Mouse (Mus musculus) liver, embryonic 13.5 days (tissue): ENCODE measurements around the gene Eid1. TPM values are rescaled to one million over a fixed set of nuclear protein-coding genes. Genes with fewer than 3 reads are reported as not detected.

Experiments
- ATAC-seq: fragments of 200-750 bp; cut with Nextera tagmentation; 2 replicates; pipeline ENCODE4 v1.8.0; 2017; ENCODE audit warnings: low read depth, mild to moderate bottlenecking, moderate number of reproducible peaks, moderate library complexity
- DNase-seq: peaks from one replicate; pipeline ENCODE4 v3.0.0; 2022
- H3K27ac ChIP-seq: fragments of 300-500 bp; sonication (generic); 2 replicates; pipeline ENCODE4 v1.5.1; 2015; ENCODE audit warnings: moderate library complexity, mild to moderate bottlenecking, inconsistent platforms
- H3K27me3 ChIP-seq: fragments of 300-500 bp; sonication (generic); 2 replicates; pipeline ENCODE4 v1.6.1; 2015; ENCODE audit warnings: mild to moderate bottlenecking, inconsistent platforms
- H3K36me3 ChIP-seq: fragments of 300-500 bp; sonication (generic); 2 replicates; pipeline ENCODE4 v1.6.1; 2015; ENCODE audit warnings: mild to moderate bottlenecking, inconsistent platforms
- H3K4me1 ChIP-seq: fragments of 300-500 bp; sonication (generic); replicated peaks from 2 replicates; pipeline ENCODE4 v1.6.1; 2015; ENCODE audit warnings: inconsistent platforms
- H3K4me2 ChIP-seq: fragments of 300-500 bp; sonication (generic); 2 replicates; pipeline ENCODE4 v1.6.1; 2015; ENCODE audit warnings: inconsistent platforms, mild to moderate bottlenecking, moderate library complexity
- H3K4me3 ChIP-seq: fragments of 300-500 bp; sonication (generic); replicated peaks from 2 replicates; pipeline ENCODE4 v1.5.1; 2015; ENCODE audit warnings: mild to moderate bottlenecking, inconsistent platforms
- H3K9ac ChIP-seq: fragments of 300-500 bp; sonication (generic); 2 replicates; pipeline ENCODE4 v1.6.1; 2015; ENCODE audit warnings: mild to moderate bottlenecking, inconsistent platforms
- H3K9me3 ChIP-seq: fragments of 300-500 bp; sonication (generic); replicated peaks from 2 replicates; pipeline ENCODE4 v1.6.1; 2016; ENCODE audit warnings: inconsistent platforms
- WGBS: fragments of 180-500 bp; shearing (Covaris S2); methylation state at CpG from one replicate; pipeline ENCODE4 v1.1.7; 2015; ENCODE audit not compliant: insufficient replicate concordance; 5-methylcytosine and 5-hydroxymethylcytosine counted together
- polyA plus RNA-seq: library from polyadenylated mRNA; unstranded; fragments of >200 nt; fragmentation: Nextera tagmentation; extraction: Ambion mirVana; gene quantifications from 2 replicates; pipeline ENCODE4 v1.2.1, GENCODE M21; 2015

Eid1 gene
- polyA plus RNA-seq, 1 experiment from 2014 or later, result 36.8 TPM

DNA sequence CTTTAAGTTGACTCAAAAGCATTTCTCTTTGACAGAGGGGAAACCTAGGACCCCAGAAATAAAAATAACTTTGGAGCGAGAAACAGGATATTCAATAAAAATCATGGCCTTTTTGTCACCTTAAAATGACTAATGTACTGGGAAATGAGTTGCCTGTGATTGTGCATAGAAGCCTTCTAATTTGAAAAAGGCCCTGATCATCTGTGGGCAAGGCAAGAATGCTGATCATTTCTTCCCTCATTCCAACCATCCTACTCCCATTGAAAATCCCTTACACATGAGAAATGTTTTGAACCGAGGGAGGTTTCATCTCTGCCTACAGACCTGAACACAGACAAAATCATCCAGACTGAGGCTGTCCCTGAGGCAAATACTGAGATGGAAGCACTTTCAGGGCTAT, 30.0 kb downstream of the Eid1 start:
- Histone ChIP-seq H3K4me2 (no peak overlapping the region), H3K27ac (no peak overlapping the region), H3K4me1 (no peaks in the 10 kb centered on the region), H3K27me3 (no peaks in the 10 kb centered on the region), H3K4me3 (no peak overlapping the region), H3K36me3 (no peaks in the 10 kb centered on the region), H3K9ac (no peak overlapping the region), H3K9me3 (no peaks in the 10 kb centered on the region)
- DNase-seq (no peak), ATAC-seq (no peak)
- WGBS, result 65% methylated on average over 2 of the region's 2 CpGs

DNA sequence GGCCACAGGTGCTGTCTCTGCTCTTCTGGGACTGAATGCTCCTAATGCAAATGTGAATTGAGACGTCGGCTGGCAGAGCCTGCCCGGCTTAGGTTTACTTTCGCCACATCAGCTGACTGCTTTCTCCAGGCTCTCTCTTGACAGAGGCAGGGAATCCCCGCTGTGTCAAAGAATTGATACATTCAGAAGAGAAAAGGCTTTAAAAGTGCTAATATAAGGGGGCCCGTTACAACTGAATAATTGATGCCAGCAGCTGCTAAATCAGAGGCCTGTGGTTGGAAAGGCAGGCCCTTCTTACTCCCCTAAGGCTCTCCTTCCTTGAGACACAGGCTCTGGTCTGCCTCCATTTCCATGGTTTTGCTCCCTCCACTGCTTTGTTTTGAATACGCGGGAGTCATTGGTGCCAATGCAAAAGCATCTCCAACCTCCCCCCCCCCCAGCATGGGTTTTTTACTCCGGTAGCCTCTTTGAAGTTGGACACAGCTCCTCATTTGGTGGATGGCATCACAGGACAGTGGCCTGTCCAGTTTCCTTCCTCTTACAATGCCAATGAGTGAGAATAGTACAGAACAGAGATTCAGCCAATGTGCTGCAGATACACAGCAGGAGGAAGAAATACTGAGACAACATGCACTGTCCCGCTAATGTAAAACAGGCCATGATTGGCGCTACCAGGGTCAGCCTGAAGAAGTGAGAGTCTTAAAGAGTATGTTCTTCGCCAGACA, 32.2 kb downstream of the Eid1 start:
- Histone ChIP-seq H3K4me1 (no peaks in the 10 kb centered on the region), H3K27ac (no peak overlapping the region), H3K4me3 (no peak overlapping the region), H3K4me2 (no peak overlapping the region), H3K9me3 (no peaks in the 10 kb centered on the region), H3K27me3 (no peaks in the 10 kb centered on the region), H3K36me3 (no peaks in the 10 kb centered on the region), H3K9ac (no peak overlapping the region)
- DNase-seq (no peak), ATAC-seq (no peak)
- 63% methylated on average over 12 of the region's 12 CpGs for WGBS

DNA sequence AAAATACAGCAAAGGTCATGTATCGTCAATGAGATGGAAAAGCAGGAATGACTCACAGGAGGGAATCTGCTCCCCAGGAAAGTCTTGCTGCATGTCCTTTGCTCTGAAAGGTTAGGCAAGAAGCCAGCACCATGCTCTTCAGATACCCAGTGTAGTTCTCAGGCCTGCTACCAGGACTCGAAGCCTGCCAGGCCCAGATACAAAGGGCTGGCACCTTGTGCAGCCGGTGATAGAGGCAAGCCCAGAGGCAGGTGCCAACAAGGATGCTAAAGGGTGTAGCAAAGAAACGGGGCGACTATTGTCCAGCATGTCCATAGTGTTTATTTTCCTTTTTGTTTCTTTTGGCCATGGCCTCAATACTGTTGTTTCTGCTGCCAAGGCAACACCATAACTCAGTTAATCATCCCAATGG, 33.6 kb downstream of the Eid1 start:
- no peak for ATAC-seq
- Histone ChIP-seq H3K36me3 (no peaks in the 10 kb centered on the region), H3K9ac (no peak overlapping the region), H3K27ac (no peak overlapping the region), H3K27me3 (no peaks in the 10 kb centered on the region), H3K4me3 (no peak overlapping the region), H3K4me1 (no peaks in the 10 kb centered on the region), H3K4me2 (no peak overlapping the region), H3K9me3 (no peaks in the 10 kb centered on the region)
- no peak for DNase-seq
- WGBS, result 66% methylated on average over 5 of the region's 5 CpGs

DNA sequence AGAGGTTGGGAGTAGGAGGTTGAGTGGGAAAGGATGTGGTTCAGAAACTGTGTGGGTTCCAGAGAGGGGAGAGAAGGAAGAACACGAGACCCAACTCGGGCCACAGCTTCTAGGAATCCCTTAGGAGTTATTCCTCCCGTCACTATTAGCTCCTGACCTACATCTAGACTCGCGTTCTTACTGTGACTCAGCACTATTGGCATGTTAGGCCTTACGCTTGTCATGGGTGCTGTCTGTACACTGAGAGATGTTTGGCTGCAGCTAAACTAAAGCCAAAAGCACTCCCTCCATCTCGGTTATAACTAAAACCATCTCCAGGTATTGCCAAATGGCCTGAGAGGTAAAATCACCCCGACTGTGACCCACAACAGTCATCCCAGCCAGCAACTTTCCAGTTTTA, 43.7 kb downstream of the Eid1 start:
- 53% methylated on average over 8 of the region's 8 CpGs for WGBS
- Histone ChIP-seq H3K27ac (no peak overlapping the region), H3K9ac (no peak overlapping the region)

DNA sequence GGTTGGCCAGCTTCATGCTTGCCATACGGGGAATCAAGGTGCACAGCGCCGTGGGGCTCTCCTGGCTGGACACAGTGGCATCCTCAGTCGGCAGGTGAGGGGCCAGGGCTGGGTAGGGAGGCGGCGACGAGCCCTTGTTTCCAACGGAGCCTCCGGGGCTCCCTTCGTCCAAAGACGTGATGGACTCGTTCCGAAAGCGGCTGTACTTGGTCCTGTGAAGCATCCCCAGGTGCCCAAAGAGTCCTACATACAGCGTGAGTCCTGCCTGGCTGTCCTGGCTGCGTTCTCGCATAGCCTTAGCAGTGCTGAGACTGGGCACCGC, 50.2 kb downstream of the Eid1 start:
- no peak for DNase-seq
- H3K4me2 ChIP-seq, result peak overlapping the region; percentile 68
- H3K27ac ChIP-seq, result no peak overlapping the region
- no peaks in the 10 kb centered on the region for H3K36me3 ChIP-seq
- 5% methylated on average over 18 of the region's 18 CpGs for WGBS
- H3K9ac ChIP-seq, result no peak overlapping the region; the same call in 1 of the 2 replicates
- H3K4me1 ChIP-seq, result peaks cover 13% of the 10 kb centered on the region
- peaks cover 86% of the 10 kb centered on the region for H3K27me3 ChIP-seq
- 0 out of 2 replicates have a peak, but pooled peaks have one; percentile 31 for ATAC-seq
- H3K9me3 ChIP-seq, result no peaks in the 10 kb centered on the region
- H3K4me3 ChIP-seq, result peak overlapping the region; percentile 45

More for the DNA sequence above, 43.7 kb downstream of the Eid1 start:
- Histone ChIP-seq H3K4me2 (no peak overlapping the region), H3K9me3 (no peaks in the 10 kb centered on the region), H3K36me3 (no peaks in the 10 kb centered on the region), H3K4me1 (no peaks in the 10 kb centered on the region), H3K4me3 (no peak overlapping the region), H3K27me3 (peaks cover 26% of the 10 kb centered on the region)
- ATAC-seq (no peak), DNase-seq (no peak)

DNA sequence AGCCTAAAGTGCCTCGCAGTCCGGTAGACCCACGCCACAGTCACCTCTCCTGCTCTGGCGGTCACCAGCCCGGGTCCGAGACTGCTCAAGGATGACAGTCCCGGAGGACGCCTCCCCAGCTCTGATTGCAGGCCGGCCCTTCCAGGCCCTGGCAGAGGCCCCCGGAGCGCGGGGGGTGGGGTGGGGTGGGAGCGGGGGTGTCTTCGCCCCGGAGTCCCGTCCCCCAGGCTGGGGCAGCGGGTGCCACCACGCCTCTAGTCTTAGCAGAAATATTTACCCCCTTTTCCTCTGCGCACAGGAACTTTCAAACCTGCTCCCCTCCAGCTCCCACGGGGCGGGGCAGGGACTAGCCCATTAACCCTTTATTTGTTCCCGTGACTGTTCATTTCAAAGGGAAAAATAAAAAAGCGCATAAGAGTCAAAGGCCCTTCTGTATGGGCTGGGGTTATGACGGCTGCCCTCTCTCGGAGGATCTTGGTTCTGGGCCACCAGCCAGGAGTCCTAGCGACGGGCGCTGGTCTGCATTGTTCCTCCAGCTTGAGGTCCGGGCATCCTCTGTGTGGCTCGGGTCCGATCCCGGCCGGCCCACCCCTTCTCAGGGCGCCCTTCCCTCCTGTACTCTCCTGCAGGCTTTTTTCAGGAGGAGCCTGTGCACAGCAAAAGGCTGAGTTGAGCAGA, 50.7 kb downstream of the Eid1 start:
- peaks cover 91% of the 10 kb centered on the region for H3K27me3 ChIP-seq
- no peak overlapping the region; the same call in 1 of the 2 replicates for H3K9ac ChIP-seq
- WGBS, result under 1% methylated on average over 33 of the region's 34 CpGs

DNA sequence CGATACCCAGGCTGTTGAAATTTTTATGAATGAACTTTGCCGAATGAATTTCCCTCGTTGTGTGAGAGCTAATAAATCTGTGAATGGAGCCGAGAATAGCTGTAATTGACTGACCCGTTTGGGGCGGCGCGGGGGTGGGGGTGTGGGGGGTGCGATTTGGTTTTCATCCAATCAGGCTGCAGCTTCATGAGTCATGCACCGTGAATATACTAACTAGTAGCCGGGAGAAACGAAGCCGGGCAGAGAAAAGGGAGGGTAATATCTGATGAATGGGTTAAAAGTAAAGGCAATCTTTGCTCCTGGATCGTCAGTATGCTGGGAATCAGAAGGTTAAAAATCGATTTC, 51.2 kb downstream of the Eid1 start, which contains the start of gene Shc4:
TSS of gene Shc4 (minus strand) at position 63 of the 345 bp plus-strand sequence.
- H3K4me1 ChIP-seq, result peaks cover 13% of the 10 kb centered on the region
- H3K27ac ChIP-seq, result no peak within 1 kb of the TSS
- peak within 1 kb of the TSS; percentile 68 for H3K4me2 ChIP-seq
- DNase-seq (no peak), ATAC-seq (0 out of 2 replicates have a peak, but pooled peaks have one; percentile 29)
- under 1% methylated on average over 15 of the region's 15 CpGs for WGBS
- peaks cover 91% of the 10 kb centered on the region for H3K27me3 ChIP-seq
- H3K4me3 ChIP-seq, result peak within 1 kb of the TSS; percentile 45
- no peak within 1 kb of the TSS; the same call in 1 of the 2 replicates for H3K9ac ChIP-seq
- H3K36me3 ChIP-seq, result no peaks in the 10 kb centered on the region
- H3K9me3 ChIP-seq, result no peaks in the 10 kb centered on the region

More for the DNA sequence above, 50.7 kb downstream of the Eid1 start:
- Histone ChIP-seq H3K9me3 (no peaks in the 10 kb centered on the region), H3K4me3 (peak overlapping the region; percentile 45), H3K27ac (no peak overlapping the region), H3K4me2 (peak overlapping the region; percentile 68), H3K36me3 (no peaks in the 10 kb centered on the region), H3K4me1 (peaks cover 13% of the 10 kb centered on the region)
- no peak for DNase-seq
- peak; percentile 56; the same call in 1 of the 2 replicates for ATAC-seq

Other genes starting within 250 kb of the Eid1 start
- not detected in 2 replicates for gene Gm9913, start 168.0 kb upstream of the Eid1 start, polyA plus RNA-seq
- 1.2 TPM in 2 replicates for gene Fbn1, start 165.1 kb upstream of the Eid1 start, polyA plus RNA-seq
- gene Cep152, start 48.0 kb upstream of the Eid1 start, polyA plus RNA-seq, result 4.1 and 5.1 TPM in 2 replicates
- gene Shc4, start 51.1 kb downstream of the Eid1 start, polyA plus RNA-seq, result 0.73 and 1.0 TPM in 2 replicates
- 4.0 and 5.8 TPM in 2 replicates for gene Secisbp2l, start 109.8 kb downstream of the Eid1 start, polyA plus RNA-seq
- 11.2 and 12.6 TPM in 2 replicates for gene Galk2, start 186.0 kb downstream of the Eid1 start, polyA plus RNA-seq
- gene Cops2, start 186.0 kb downstream of the Eid1 start, polyA plus RNA-seq, result 52.7 and 68.4 TPM in 2 replicates